Mouse (Mus musculus) limb, embryonic 12.5 days (tissue): ENCODE measurements around the gene Adcy7. TPM values are rescaled to one million over a fixed set of nuclear protein-coding genes. Genes with fewer than 3 reads are reported as not detected.

Source experiments
- ATAC-seq: fragments of 200-750 bp; cut with Nextera tagmentation; 2 replicates; pipeline ENCODE4 v1.8.0; 2017; ENCODE audit warnings: low read depth, moderate TSS enrichment; ENCODE audit not compliant: insufficient number of reproducible peaks, insufficient read depth, low FRiP score, low TSS enrichment
- H3K27ac ChIP-seq: fragments of 300-500 bp; sonication (generic); 2 replicates; pipeline ENCODE4 v1.5.1; 2016; ENCODE audit warnings: mild to moderate bottlenecking, moderate library complexity
- H3K27me3 ChIP-seq: fragments of 300-500 bp; sonication (generic); 2 replicates; pipeline ENCODE4 v1.6.1; 2016; ENCODE audit warnings: mild to moderate bottlenecking, moderate library complexity
- H3K36me3 ChIP-seq: fragments of 300-500 bp; sonication (generic); 2 replicates; pipeline ENCODE4 v1.6.1; 2016; ENCODE audit warnings: mild to moderate bottlenecking, moderate library complexity
- H3K4me1 ChIP-seq: fragments of 300-500 bp; sonication (generic); replicated peaks from 2 replicates; pipeline ENCODE4 v1.6.1; 2016
- H3K4me2 ChIP-seq: fragments of 300-500 bp; sonication (generic); 2 replicates; pipeline ENCODE4 v1.6.1; 2016; ENCODE audit warnings: mild to moderate bottlenecking, moderate library complexity
- H3K4me3 ChIP-seq: fragments of 300-500 bp; sonication (generic); replicated peaks from 2 replicates; pipeline ENCODE4 v1.5.1; 2016; ENCODE audit warnings: mild to moderate bottlenecking
- H3K9ac ChIP-seq: fragments of 300-500 bp; sonication (generic); replicated peaks from 2 replicates; pipeline ENCODE4 v1.6.1; 2016; ENCODE audit warnings: mild to moderate bottlenecking, moderate library complexity
- H3K9me3 ChIP-seq: fragments of 300-500 bp; sonication (generic); 2 replicates; pipeline ENCODE4 v1.6.1; 2016; ENCODE audit warnings: mild to moderate bottlenecking, moderate library complexity
- WGBS: fragments of 180-500 bp; shearing (Covaris S2); methylation state at CpG from one replicate; pipeline ENCODE4 v1.1.7; 2016; 5-methylcytosine and 5-hydroxymethylcytosine counted together
- polyA plus RNA-seq: library from polyadenylated mRNA; unstranded; fragments of >200 nt; fragmentation: Nextera tagmentation; extraction: Ambion mirVana; gene quantifications from 2 replicates; pipeline ENCODE4 v1.2.1, GENCODE M21; 2016

Adcy7 gene
- polyA plus RNA-seq, 1 experiment from 2014 or later: 4.4 TPM

- Histone ChIP-seq H3K4me3 (no peak overlapping the region), H3K4me1 (peaks cover 12% of the 10 kb centered on the region), H3K4me2 (no peak overlapping the region), H3K27ac (no peak overlapping the region), H3K27me3 (peaks cover 39% of the 10 kb centered on the region), H3K36me3 (no peaks in the 10 kb centered on the region), H3K9ac (no peak overlapping the region), H3K9me3 (no peaks in the 10 kb centered on the region)
- 88% methylated on average over 5 of the region's 5 CpGs for WGBS
- ATAC-seq: no peak
Measured at GRCm38 (mm10) chr8:88274090-88274489, 1.9 kb downstream of the Adcy7 start.

GRCm38 (mm10) chr8:88279220-88279619 lies 7.0 kb downstream of the Adcy7 start:
- Histone ChIP-seq H3K9me3 (no peaks in the 10 kb centered on the region), H3K4me1 (peaks cover 14% of the 10 kb centered on the region), H3K4me2 (no peak overlapping the region), H3K27ac (no peak overlapping the region), H3K4me3 (no peak overlapping the region), H3K36me3 (no peaks in the 10 kb centered on the region), H3K27me3 (peaks cover 6% of the 10 kb centered on the region; the same call in 1 of the 2 replicates), H3K9ac (no peak overlapping the region)
- WGBS: 39% methylated on average over 5 of the region's 5 CpGs
- no peak for ATAC-seq

GRCm38 (mm10) chr8:88279670-88280069 lies 7.5 kb downstream of the Adcy7 start:
- no peak for ATAC-seq
- Histone ChIP-seq H3K4me1 (peaks cover 19% of the 10 kb centered on the region), H3K4me3 (no peak overlapping the region), H3K27me3 (0 out of 2 replicates have a peak, but pooled peaks cover 1% of the 10 kb centered on the region), H3K4me2 (no peak overlapping the region), H3K27ac (no peak overlapping the region), H3K36me3 (no peaks in the 10 kb centered on the region), H3K9me3 (no peaks in the 10 kb centered on the region), H3K9ac (no peak overlapping the region)
- WGBS: 81% methylated on average over 6 of the region's 6 CpGs

GRCm38 (mm10) chr8:88280904-88281303 lies 8.7 kb downstream of the Adcy7 start:
- no peak overlapping the region for H3K4me3 ChIP-seq
- no peaks in the 10 kb centered on the region for H3K27me3 ChIP-seq
- peaks cover 26% of the 10 kb centered on the region for H3K4me1 ChIP-seq
- no peak overlapping the region for H3K4me2 ChIP-seq
- no peak overlapping the region for H3K9ac ChIP-seq
- H3K27ac ChIP-seq: no peak overlapping the region
- H3K9me3 ChIP-seq: no peaks in the 10 kb centered on the region
- 78% methylated on average over 7 of the region's 7 CpGs for WGBS
- no peak for ATAC-seq
- H3K36me3 ChIP-seq: no peaks in the 10 kb centered on the region

- H3K4me2 ChIP-seq: no peak overlapping the region
- peak overlapping the region; percentile 20; the same call in 1 of the 2 replicates for H3K27ac ChIP-seq
- H3K9me3 ChIP-seq: no peaks in the 10 kb centered on the region
- no peak overlapping the region for H3K9ac ChIP-seq
- peaks cover 26% of the 10 kb centered on the region for H3K4me1 ChIP-seq
- WGBS: 13% methylated on average over 8 of the region's 8 CpGs
- no peak for ATAC-seq
- no peaks in the 10 kb centered on the region for H3K27me3 ChIP-seq
- H3K4me3 ChIP-seq: no peak overlapping the region
- H3K36me3 ChIP-seq: no peaks in the 10 kb centered on the region
Measured at GRCm38 (mm10) chr8:88282684-88283083, 10.5 kb downstream of the Adcy7 start.

- peak overlapping the region; percentile 20; the same call in 1 of the 2 replicates for H3K27ac ChIP-seq
- no peak overlapping the region for H3K4me3 ChIP-seq
- H3K4me1 ChIP-seq: peaks cover 34% of the 10 kb centered on the region
- H3K36me3 ChIP-seq: no peaks in the 10 kb centered on the region
- no peaks in the 10 kb centered on the region for H3K9me3 ChIP-seq
- 78% methylated on average over 13 of the region's 13 CpGs for WGBS
- no peak; the same call in 1 of the 2 replicates for ATAC-seq
- no peak overlapping the region for H3K9ac ChIP-seq
- no peaks in the 10 kb centered on the region for H3K27me3 ChIP-seq
- no peak overlapping the region for H3K4me2 ChIP-seq
Measured at GRCm38 (mm10) chr8:88283243-88284115, 11.3 kb downstream of the Adcy7 start.

- no peak overlapping the region for H3K4me2 ChIP-seq
- no peak overlapping the region for H3K27ac ChIP-seq
- no peak for ATAC-seq
- H3K9ac ChIP-seq: no peak overlapping the region
- H3K4me3 ChIP-seq: no peak overlapping the region
- H3K36me3 ChIP-seq: no peaks in the 10 kb centered on the region
- WGBS: 36% methylated on average over 7 of the region's 7 CpGs
- no peaks in the 10 kb centered on the region for H3K27me3 ChIP-seq
- peaks cover 41% of the 10 kb centered on the region for H3K4me1 ChIP-seq
- H3K9me3 ChIP-seq: no peaks in the 10 kb centered on the region
Measured at GRCm38 (mm10) chr8:88284738-88285137, 12.5 kb downstream of the Adcy7 start.

GRCm38 (mm10) chr8:88285469-88286356 lies 13.5 kb downstream of the Adcy7 start:
- no peak overlapping the region for H3K4me2 ChIP-seq
- H3K9ac ChIP-seq: no peak overlapping the region
- H3K4me3 ChIP-seq: no peak overlapping the region
- no peaks in the 10 kb centered on the region for H3K9me3 ChIP-seq
- no peaks in the 10 kb centered on the region for H3K36me3 ChIP-seq
- peaks cover 41% of the 10 kb centered on the region for H3K4me1 ChIP-seq
- no peaks in the 10 kb centered on the region for H3K27me3 ChIP-seq
- no peak for ATAC-seq
- 84% methylated on average over 8 of the region's 8 CpGs for WGBS
- no peak overlapping the region for H3K27ac ChIP-seq

- Histone ChIP-seq H3K27me3 (no peaks in the 10 kb centered on the region), H3K9me3 (no peaks in the 10 kb centered on the region), H3K4me1 (peaks cover 41% of the 10 kb centered on the region), H3K4me3 (no peak overlapping the region), H3K4me2 (no peak overlapping the region), H3K27ac (no peak overlapping the region), H3K9ac (no peak overlapping the region), H3K36me3 (no peaks in the 10 kb centered on the region)
- 84% methylated on average over 14 of the region's 14 CpGs for WGBS
- no peak for ATAC-seq
Measured at GRCm38 (mm10) chr8:88286421-88286960, 14.3 kb downstream of the Adcy7 start.

GRCm38 (mm10) chr8:88288622-88289242 lies 16.5 kb downstream of the Adcy7 start:
- no peaks in the 10 kb centered on the region for H3K27me3 ChIP-seq
- no peak overlapping the region for H3K4me2 ChIP-seq
- H3K36me3 ChIP-seq: no peaks in the 10 kb centered on the region
- peak; percentile 50; the same call in 1 of the 2 replicates for ATAC-seq
- peak overlapping the region; percentile 51 for H3K9ac ChIP-seq
- peak overlapping the region; percentile 64 for H3K27ac ChIP-seq
- H3K4me3 ChIP-seq: no peak overlapping the region
- peaks cover 27% of the 10 kb centered on the region for H3K4me1 ChIP-seq
- no peaks in the 10 kb centered on the region for H3K9me3 ChIP-seq
- 54% methylated on average over 12 of the region's 12 CpGs for WGBS
